Mouse (Mus musculus) CD4-positive, CD25-positive, alpha-beta regulatory T cell, adult 2 months (primary cell): ENCODE data around the gene Clk2.

Experiments used
- DNase-seq: peaks from one replicate; pipeline ENCODE4 v3.0.0-alpha.2; 2012; ENCODE audit warnings: low read depth, low spot score

Gene Clk2

GRCm38 (mm10) chr3:89221167-89221566, 56.6 kb downstream of the Clk2 start:
- DNase-seq, result no peak

GRCm38 (mm10) chr3:89224796-89225195, 60.2 kb downstream of the Clk2 start:
- DNase-seq, result no peak

- DNase-seq, result no peak
These were observed 60.8 kb downstream of the Clk2 start for GRCm38 (mm10) chr3:89225321-89225815.

- no peak for DNase-seq
These were observed 61.3 kb downstream of the Clk2 start for GRCm38 (mm10) chr3:89225918-89226317.

- no peak for DNase-seq
These were observed 61.8 kb downstream of the Clk2 start for GRCm38 (mm10) chr3:89226361-89226760.
